Mouse (Mus musculus): ENCODE data around the gene Olfr1496.
"Not testable (repeated sequence)": the region's sequence is repeated elsewhere in the genome, so short reads cannot be mapped to it uniquely, and the experiment has no call there.

Olfr1496 gene

DNA sequence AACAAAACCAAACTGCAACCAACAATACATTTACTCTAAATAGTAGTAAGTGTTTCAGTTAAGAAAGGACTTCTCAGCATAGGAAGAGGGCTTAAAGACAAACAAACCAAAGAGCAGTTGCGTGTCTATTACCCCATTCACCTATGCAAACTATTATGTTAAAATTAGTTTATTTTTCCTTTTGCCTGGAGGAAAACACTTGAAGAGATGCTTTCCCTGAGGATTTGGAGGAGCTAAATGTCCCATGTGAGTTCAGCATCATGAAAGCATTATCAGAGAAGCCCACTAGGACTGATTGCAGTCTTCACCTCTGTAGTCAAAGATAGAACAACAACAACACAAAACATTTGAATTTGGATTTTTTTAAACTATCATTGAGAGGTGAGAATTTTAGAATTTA, at the start of gene Olfr1496:
Olfr1496 (plus strand) TSS at position 301 of the 400 bp plus-strand sequence.
- no peak for DNase-seq (ENCODE audit: low spot score in 2 of 2)

DNA sequence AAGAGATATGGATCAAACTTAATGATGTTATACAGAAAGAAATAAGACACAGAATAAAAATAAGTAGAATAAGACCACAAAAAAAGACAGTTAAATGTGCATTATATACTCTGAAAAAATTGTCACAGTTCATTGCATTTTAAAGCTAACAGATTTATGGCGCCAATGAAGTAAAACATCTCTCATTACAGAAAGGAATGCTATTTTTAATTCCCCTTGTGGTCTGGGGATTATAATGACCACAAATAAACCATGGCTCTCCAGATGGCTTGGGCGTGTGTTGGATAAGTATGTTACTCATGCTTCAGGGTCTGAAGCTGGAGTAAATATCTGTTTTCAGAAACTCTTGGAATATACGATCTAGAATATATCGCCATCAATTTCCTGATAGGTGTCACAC, 38.2 kb upstream of the Olfr1496 start, which contains the start of gene Olfr1494:
Olfr1494 (plus strand) TSS at position 301 of the 400 bp plus-strand sequence.
- DNase-seq (ENCODE audit: low spot score in 2 of 2), result no peak

DNA sequence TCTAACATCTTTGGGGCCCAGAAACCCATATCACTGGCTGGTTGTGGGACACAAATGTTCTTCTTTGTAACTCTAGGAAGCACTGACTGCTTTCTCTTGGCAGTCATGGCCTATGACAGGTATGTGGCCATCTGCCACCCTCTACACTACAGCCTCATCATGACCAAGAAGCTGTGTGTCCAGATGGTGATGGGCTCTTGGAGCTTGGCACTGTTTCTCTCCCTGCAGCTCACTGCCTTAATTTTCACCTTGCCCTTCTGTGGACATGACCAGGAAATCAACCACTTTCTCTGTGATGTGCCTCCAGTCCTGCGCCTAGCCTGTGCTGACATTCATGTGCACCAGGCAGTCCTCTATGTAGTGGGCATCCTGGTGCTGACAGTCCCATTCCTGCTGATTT, 28.3 kb upstream of the Olfr1496 start:
- no peak for DNase-seq (ENCODE audit: low spot score in 2 of 2)

DNA sequence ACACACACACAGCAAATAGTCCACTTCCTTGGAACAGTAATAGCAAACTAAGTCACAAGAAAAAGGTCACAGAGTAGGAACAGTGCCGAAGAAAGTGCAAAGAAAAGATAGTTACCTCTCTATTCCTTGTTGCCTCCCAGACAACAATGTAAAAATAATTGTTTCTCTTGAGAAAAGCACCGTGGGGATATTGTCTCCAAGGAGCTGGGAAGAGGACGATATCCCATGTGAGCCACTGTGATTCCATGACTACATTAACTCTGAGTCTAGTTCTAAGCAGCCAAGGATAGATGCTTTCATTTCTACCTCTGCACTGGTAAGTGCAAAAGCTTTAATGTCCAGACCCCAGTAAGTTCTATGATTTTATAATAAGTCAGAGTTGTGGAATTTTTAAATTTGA, 13.4 kb upstream of the Olfr1496 start, which contains the start of gene Olfr1495:
Olfr1495 (plus strand) TSS at position 301 of the 400 bp plus-strand sequence.
- DNase-seq (ENCODE audit: low spot score in 2 of 2), result no peak

GRCm38 (mm10) chr19:13768565-13769276, 9.0 kb upstream of the Olfr1496 start:
- DNase-seq (ENCODE audit: low spot score in 2 of 2), result no peak

DNA sequence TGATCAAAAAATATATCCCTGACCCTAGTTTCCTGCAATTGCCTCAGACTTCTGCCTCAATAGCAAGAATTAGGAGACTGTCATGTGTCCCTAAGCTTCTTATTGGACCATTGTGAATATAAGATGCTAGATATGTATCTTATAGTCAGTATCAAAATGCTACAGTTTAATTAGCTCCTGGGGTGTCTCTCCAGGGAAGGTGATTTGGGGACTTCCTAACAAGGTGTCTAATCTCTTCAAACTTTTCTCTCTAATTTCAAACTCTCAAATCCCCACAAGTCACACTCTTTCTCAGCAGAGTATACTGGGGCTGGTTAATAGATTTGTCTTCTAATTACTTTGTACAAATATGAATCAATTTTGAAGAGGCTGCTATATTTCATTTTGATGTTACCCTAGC, 20.4 kb downstream of the Olfr1496 start, which contains the start of gene Olfr1497:
Olfr1497 (minus strand) TSS at position 101 of the 400 bp plus-strand sequence.
- DNase-seq (ENCODE audit: low spot score in 2 of 2), result no peak

- not testable (repeated sequence) for DNase-seq (ENCODE audit: low spot score in 2 of 2)
These were observed 27.8 kb downstream of the Olfr1496 start for GRCm38 (mm10) chr19:13805486-13805885.

GRCm38 (mm10) chr19:13812823-13813222, 35.1 kb downstream of the Olfr1496 start:
- DNase-seq (ENCODE audit: low spot score in 2 of 2), result no peak

DNA sequence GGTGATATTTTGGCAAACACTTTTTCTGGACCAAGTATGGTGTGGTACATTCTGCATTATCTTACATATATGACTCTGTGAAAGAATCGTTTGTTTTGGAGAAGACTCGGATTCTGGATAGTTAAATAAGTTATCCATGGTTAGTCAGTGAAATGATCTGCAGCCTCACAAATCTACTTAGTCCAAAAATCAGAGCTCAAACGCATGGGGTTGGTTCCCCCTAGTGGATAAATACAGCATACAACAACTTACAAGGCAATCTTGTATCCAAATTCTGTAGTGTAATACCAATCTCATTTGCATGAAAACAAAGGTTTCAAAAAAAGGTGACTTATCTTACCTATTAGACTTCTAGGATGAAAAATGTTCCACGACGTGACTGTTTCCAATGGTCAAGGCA, 41.1 kb downstream of the Olfr1496 start:
- peak in 1 of 2 experiments; percentile 28 for DNase-seq (ENCODE audit: low spot score in 2 of 2)

GRCm38 (mm10) chr19:13819347-13819746, 41.7 kb downstream of the Olfr1496 start, which contains the start of gene Olfr1499:
Gene Olfr1499, minus strand, starts transcription at chr19:13819447.
- DNase-seq (ENCODE audit: low spot score in 2 of 2), result no peak

DNA sequence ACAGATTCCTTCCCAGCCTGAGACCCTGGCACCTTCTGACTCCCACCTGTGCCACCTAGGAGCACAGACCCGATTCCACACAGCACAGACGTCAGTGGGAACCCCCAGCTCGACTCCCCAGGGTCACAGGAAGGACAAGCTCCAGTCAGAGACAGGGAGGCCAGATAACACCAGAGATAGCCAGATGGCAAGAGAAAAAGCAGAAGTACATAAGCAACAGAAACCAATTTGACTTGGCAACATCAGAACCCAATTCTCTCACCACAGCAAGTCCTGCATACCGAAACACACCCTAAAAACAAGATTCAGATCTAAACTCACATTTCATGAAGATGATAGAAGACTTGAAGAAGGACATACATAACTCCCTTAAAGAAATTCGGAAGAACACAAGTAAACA, 43.2 kb downstream of the Olfr1496 start:
- DNase-seq (ENCODE audit: low spot score in 2 of 2), result no peak

DNA sequence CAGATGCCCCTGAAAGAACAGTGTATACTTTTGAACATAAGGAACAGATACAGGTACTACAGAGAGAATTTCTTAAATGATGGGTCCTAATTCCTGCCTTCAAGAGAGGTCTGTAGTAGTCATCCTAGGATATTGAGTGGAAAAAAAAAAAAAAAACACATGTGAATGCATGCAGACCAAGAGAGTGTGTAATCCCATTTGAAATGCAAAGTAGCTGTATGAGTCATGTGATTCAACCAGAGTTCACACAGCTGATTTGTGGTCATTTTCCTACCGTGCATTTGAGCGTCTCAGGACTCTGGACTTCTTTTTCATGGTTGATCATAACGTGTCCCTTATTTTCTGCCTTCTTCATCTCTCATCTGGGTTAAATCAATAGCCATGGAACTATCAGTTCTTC, 50.8 kb downstream of the Olfr1496 start:
- DNase-seq (ENCODE audit: low spot score in 2 of 2), result no peak

GRCm38 (mm10) chr19:13830388-13830787, 52.7 kb downstream of the Olfr1496 start, which contains the start of gene Olfr1500:
Gene Olfr1500, minus strand, starts transcription at chr19:13830488.
- DNase-seq (ENCODE audit: low spot score in 2 of 2), result no peak

Data from frontal cortex, postnatal 36 days (tissue).